Mouse (Mus musculus) brain, adult 2 months (tissue): ENCODE results near the gene Bmper.
A peak's percentile ranks its signal among the peaks of the same experiment; 100 is the strongest.

Experiments
- DNase-seq: peaks from one replicate; pipeline ENCODE4 v3.0.0; 2011; ENCODE audit warnings: low read depth, low spot score

Gene Bmper

GRCm38 (mm10) chr9:23374789-23375460 lies 152.0 kb downstream of the Bmper start:
- DNase-seq: no peak

GRCm38 (mm10) chr9:23377831-23378730 lies 155.2 kb downstream of the Bmper start:
- no peak for DNase-seq

GRCm38 (mm10) chr9:23378731-23379170 lies 155.9 kb downstream of the Bmper start:
- peak; percentile 43 for DNase-seq

GRCm38 (mm10) chr9:23380171-23380835 lies 157.4 kb downstream of the Bmper start:
- no peak for DNase-seq

- peak; percentile 96 for DNase-seq
These were observed 160.4 kb downstream of the Bmper start for GRCm38 (mm10) chr9:23383291-23383690.

GRCm38 (mm10) chr9:23383837-23384236 lies 161.0 kb downstream of the Bmper start:
- DNase-seq: no peak

GRCm38 (mm10) chr9:23384880-23385279 lies 162.0 kb downstream of the Bmper start:
- no peak for DNase-seq

- DNase-seq: no peak
These were observed 163.3 kb downstream of the Bmper start for GRCm38 (mm10) chr9:23386201-23386600.

- DNase-seq: no peak
These were observed 167.2 kb downstream of the Bmper start for GRCm38 (mm10) chr9:23390118-23390517.

- DNase-seq: peak; percentile 54
These were observed 171.9 kb downstream of the Bmper start for GRCm38 (mm10) chr9:23394652-23395317.

GRCm38 (mm10) chr9:23396186-23396585 lies 173.3 kb downstream of the Bmper start:
- no peak for DNase-seq

GRCm38 (mm10) chr9:23397876-23398275 lies 175.0 kb downstream of the Bmper start:
- DNase-seq: no peak

GRCm38 (mm10) chr9:23399638-23400284 lies 176.9 kb downstream of the Bmper start:
- no peak for DNase-seq

GRCm38 (mm10) chr9:23407416-23407815 lies 184.5 kb downstream of the Bmper start:
- DNase-seq: no peak

- peak; percentile 53 for DNase-seq
These were observed 185.3 kb downstream of the Bmper start for GRCm38 (mm10) chr9:23407935-23408781.

GRCm38 (mm10) chr9:23410567-23410966 lies 187.7 kb downstream of the Bmper start:
- no peak for DNase-seq

- DNase-seq: peak; percentile 24
These were observed 190.1 kb downstream of the Bmper start for GRCm38 (mm10) chr9:23412956-23413355.

GRCm38 (mm10) chr9:23419107-23419506 lies 196.2 kb downstream of the Bmper start:
- DNase-seq: peak; percentile 15

- no peak for DNase-seq
These were observed 200.9 kb downstream of the Bmper start for GRCm38 (mm10) chr9:23423748-23424147.

GRCm38 (mm10) chr9:23432631-23433030 lies 209.8 kb downstream of the Bmper start:
- no peak for DNase-seq
